Mouse (Mus musculus) adrenal gland, postnatal 36 days (tissue): Measurements from ENCODE around the gene P3h4. TPM values are rescaled to one million over a fixed set of nuclear protein-coding genes. Genes with fewer than 3 reads are reported as not detected.

ENCODE experiments used
- DNase-seq, 2 experiments: peaks; one replicate each; pipeline ENCODE4 v3.0.0; 2021; ENCODE audit warnings: mixed read lengths in 1 of 2
- total RNA-seq, 2 experiments: library from RNA; stranded (reverse); gene quantifications; 2 replicates each; pipeline ENCODE4 v1.2.3; 2021

P3h4 gene
- total RNA-seq, 2 experiments from 2014 or later: 26.3 to 40.5 TPM

DNA sequence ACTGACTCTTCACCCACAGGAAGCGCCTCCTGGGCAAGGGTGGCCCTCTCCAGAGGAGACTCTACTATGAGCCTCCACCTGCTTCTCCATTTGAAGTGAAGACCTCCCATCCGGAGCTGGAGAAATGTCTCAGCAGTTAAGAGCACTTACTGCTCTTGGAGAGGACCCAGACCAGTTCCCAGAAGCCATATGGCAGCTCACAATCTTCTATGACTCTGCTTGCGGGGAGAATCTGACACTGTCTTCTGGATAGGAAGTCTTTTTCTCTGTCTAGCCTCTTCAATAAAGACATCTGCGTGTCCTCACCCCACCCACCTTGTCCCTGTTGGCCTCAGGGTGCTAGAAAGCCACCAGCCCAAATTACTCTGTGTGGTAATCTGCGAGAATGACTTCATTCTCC is 21.7 kb downstream of the P3h4 start:
- DNase-seq: no peak

DNA sequence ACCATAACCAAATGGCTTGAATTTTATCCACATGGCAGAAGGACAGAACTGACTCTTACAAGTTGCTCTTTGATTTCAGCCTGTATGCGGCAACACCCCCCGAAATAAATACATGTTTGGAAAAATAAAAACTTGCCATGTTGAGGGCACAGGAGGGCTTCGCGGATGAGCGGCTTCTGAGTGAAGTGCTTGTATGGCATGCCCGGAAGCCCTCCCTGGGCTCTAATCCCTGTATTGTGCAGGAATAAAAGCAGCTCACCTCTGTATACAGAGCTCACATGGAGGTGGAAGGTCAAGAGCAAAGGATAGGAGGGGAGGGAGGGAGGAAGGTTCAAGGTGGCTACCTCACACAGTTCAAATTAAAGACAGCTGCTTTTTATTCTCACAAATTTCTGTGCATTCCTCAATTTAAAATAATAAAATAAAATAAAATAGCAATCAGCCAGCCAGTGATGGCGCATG is 22.7 kb downstream of the P3h4 start:
- no peak for DNase-seq

GRCm38 (mm10) chr11:100391081-100391883 is 23.4 kb downstream of the P3h4 start:
- peak; percentile 58 to 76 for DNase-seq

DNA sequence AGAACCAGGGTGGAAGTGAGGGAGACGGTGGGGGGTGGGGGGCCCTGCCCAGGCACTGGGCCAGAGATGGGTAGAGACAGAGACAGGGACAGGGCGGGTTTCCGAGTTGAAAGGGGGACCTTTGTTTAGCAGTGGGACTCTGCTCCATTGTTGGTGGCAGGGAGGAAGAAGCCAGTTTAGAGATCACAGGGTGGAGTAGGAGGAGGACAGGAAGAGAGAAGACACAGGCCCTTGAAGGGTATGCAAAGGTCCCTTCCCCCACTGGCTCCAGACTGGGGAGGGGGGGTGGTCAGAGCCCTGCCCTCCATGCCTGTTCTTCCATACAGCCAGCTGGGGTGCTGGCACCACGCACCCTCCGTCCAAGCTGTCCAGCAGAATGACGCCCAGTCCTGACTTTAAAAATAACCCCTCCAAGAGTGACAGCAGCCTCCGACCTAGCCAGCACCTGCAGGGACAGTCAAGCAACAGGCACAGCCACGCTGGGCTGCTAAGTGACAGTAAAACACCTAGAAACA is 24.6 kb downstream of the P3h4 start:
- peak; percentile 49 to 69 for DNase-seq

GRCm38 (mm10) chr11:100388588-100388987 is 26.0 kb downstream of the P3h4 start:
- peak; percentile 73 to 74 for DNase-seq

- peak; percentile 41 to 59 for DNase-seq
Measured at GRCm38 (mm10) chr11:100387589-100388375, 26.9 kb downstream of the P3h4 start.

DNA sequence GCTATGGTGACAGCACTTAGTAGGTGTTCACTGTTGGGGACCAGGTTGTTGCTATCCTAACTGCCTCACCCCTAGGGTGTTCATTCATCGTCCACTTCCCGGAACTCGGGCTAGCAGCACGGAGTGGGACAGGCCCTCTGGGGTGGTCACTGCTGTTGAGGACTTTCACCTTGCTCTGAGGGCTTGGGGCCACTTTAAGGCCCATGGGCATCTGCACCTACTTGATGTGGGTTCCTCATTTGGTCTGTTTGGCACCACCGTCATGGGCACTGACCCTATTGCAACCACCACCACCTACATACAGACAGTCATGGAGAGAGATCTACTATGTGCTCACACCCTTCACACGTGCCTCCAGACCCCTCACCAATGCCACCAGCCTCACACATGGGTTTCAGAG is 27.5 kb downstream of the P3h4 start:
- no peak for DNase-seq

DNA sequence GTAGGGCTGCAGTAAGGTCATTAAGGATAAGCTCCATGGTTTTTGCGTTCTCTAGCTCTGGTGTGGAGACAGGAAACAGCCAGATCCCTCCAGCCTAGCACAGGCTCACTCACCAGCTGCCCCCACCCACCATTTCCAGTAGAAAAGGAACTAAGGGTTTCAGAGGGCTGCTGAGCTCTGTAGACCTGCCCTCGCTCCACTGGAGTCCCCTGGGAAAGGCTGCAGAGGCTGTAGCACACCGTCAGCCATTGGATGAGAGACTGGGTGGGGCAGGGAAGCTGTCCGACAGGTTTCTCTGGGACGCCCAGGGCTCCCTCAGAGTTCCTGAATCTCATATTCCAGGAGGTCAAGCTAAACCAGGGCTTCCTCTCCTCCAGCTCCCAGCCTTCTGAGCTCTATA is 28.1 kb downstream of the P3h4 start:
- no peak for DNase-seq

DNA sequence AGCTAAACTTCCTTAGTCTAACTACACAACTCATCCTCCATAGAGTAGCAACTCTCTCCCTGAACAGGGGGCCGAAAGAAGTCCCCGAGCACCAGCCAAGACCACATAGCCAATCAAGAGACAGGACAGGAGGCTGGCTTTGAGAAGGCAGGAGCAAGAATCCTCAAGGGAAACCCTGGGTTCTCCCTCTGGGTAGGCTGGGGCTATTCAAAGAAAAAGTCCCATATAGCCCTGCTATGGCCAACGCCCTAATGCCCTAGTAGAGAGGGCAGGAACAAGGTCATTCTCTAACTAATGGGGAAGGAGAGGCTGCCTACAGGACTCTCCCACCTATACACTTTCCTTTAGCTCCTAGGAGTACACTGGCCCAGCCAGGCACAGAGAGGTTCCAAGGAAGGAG is 29.6 kb downstream of the P3h4 start:
- DNase-seq: no peak

GRCm38 (mm10) chr11:100382682-100383081 is 32.0 kb downstream of the P3h4 start:
- no peak for DNase-seq

GRCm38 (mm10) chr11:100379311-100379710 is 35.3 kb downstream of the P3h4 start:
- no peak for DNase-seq

- no peak for DNase-seq
Measured at GRCm38 (mm10) chr11:100378446-100378845, 36.2 kb downstream of the P3h4 start.

GRCm38 (mm10) chr11:100377989-100378388 is 36.6 kb downstream of the P3h4 start:
- DNase-seq: no peak

DNA sequence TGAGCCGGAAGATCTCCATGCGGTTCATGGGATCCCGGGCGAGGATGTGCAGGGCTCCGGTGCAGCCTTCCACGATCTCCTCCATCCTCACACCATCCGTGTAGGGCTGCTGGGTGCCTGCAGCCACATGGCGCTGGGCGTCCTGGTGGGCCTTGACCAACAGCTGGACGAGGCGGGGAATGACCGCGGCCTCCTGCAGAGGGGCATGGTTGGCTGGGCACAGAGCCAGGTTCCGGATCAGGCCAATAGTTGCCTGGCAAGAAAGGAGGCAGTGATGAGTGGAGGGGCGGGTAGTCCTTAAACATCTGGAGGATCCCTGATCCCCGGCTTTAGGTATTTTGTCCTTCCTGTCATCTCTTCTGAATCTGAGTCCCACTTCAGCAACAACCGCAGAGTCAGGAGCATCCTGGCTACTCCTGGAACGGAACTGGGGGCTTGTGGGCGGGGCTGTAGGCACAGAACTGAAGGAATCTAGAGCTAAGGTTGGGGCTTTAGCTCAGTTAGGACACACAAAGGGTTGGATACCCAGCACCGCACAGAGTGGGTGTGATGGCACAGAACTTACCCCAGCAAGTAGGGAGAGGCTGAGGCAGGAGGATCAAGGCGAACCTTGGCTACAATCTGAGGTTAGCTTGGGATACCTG is 37.8 kb downstream of the P3h4 start:
- DNase-seq: no peak

DNA sequence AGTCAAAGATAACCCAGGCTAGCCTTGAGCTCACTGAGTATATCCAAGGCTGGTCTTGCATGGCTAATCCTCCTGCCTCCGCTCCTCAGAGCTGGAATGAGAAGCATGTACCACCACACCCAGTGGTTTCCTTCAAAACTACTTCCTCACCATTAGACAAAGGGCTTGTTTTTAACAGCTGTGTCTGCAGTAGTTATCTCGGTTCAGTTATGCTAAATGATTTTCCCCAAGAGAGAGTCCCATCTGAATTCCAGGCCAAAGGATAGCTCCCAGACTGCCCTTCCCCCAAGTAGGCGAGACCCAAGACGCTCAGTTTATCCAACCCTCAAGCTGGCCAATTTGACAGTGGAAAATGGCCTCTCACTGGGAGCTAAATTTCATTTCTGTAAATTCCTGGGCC is 38.6 kb downstream of the P3h4 start:
- DNase-seq: no peak

DNA sequence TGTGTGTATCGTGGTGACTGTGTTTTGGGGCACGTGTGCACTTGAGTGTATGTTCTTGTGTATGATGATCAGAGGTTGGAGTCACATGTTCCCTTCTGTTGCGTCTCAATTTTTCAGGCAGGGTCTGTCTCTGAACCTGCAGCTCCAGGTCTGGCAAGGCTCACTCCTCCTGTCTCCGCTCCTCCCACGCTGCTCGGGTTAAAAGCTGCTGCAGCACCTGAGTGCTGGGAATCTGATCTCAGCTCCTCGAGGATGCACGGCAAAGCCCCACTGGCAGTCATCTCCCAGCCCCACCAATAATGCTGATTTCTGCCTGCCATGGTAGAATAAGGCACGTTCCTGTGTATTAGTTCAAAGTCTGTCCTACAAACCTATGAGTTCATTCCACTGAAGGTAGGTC is 39.5 kb downstream of the P3h4 start:
- no peak for DNase-seq

GRCm38 (mm10) chr11:100371981-100372558 is 42.6 kb downstream of the P3h4 start:
- no peak for DNase-seq

- DNase-seq: no peak
Measured at GRCm38 (mm10) chr11:100369822-100370221, 44.8 kb downstream of the P3h4 start.

DNA sequence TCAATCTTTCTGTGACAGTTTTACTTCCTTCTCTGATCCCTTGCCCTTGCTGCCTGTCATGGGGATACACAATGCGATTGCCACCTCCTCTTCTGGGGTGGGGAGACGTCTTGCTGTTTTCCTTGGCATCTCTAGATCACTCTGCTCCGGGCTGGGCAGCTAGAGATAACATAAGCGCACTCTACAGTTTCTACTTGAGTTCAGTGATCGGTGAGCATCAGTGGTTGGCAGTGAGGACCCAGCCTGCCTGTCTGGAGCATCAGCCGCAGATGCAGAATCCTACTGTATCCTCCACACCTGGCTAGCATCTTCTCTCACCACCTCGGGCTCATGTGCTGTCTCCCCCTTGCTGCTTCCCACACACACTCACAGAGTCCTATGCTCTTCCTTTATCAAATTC is 45.5 kb downstream of the P3h4 start:
- no peak for DNase-seq

DNA sequence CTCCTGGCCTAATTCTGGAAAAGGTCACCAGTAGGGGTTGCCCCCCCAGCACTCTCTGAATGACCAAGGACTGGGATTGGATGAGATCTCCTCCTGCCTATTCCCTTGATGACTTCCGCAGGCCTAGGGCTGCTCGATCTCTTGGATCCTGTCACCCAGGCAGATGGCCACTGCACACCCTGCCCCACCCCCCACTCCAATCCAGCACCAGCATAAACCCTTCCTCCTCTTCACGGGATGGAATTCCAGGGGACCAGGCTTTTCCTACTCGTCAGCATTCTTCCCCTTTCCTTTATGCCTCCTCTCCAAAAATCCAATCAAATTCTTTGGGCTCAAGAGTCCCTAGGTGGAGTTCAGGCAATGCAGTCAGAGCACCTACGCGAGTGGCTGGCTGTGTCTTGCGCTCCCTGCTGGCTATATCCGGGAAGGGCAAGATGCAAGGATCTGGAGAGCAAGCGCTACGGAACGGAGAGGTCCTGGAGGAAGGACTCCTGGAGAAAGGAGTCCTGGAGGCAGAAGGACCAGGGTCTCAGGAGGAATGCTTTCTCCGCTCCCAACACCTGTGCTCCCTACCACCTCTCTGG is 51.6 kb downstream of the P3h4 start:
- DNase-seq: peak; percentile 75 to 78

DNA sequence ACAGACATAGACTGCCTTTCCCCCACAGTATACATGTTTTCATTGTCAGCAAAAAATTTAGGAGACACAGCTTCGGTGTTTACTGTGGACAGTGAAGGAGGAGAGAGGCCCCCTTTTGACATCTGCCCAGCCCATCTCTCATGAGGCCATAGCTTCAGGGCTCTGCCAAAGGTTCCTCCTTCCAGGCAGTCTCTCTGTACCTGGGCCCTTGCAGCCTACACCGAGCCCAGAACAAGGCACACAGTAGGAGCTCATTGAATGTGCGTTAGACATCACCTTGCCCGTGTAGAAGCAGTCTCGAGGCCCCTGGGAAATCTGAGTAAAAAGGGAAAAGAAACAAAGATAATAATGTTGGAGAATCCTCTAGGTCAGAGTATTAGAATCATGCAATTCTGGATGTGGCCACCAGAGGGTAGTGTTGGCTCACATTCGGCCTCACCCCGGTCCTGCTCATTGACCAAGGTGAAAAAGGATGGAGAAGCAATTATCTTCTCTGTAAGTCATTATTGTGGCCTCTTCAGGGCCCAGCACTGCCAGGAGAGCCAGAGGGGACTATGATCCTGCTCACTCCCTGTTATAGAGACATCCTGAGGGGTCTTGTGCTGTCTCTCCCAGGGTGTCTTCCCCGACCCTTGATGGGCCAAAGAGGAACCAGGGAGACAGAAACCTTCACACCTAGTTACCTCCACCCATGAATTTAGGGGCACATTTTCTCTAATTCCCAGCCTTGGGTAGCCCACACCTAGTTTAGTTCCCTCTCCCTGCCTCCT is 52.2 kb downstream of the P3h4 start:
- DNase-seq: peak; percentile 78 to 81
